Mouse (Mus musculus) kidney, postnatal 36 days (tissue): ENCODE data around the gene Actl6a.
"Not testable (repeated sequence)": the region's sequence is repeated elsewhere in the genome, so short reads cannot be mapped to it uniquely, and the experiment has no call there.

Source experiments
- DNase-seq, 2 experiments: peaks; one replicate each; pipeline ENCODE4 v3.0.0; 2021 to 2022; ENCODE audit warnings: mixed read lengths in 2 of 2

Actl6a gene

DNA sequence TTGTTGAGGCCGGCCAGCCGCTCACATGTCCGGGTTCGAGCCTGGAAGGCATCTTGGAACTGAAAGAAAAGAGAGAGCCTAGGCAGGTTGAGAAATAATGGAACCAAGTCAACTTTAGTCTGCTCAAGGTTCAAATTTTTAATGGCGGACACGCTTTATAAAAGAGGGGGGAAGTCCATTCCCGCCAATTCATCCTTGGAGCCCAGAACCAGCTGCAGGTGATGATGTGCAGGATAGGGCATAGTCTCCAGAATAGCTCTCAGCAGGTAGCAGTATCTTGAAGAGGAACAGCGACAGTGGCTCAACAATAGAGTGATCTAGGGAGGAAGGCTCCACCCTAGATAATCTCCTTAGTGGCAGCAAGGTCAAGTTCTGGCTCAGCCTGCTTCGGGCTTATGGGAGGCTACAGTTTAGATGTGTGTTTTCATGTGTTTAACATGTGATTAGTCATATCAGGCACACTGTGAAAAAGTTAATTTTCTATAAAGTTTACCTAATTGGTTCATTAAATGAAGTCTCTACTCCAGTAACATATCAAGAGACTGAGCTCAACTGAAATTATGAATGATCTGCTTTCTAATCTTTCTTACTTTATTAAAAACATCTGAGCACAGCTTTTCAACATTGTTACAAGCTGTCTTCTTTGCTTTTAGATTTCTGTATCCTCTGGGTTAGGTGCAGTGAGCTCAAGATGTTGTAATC lies at the start of gene Actl6a:
Gene Actl6a (plus strand): TSS at position 652 of the 702 bp plus-strand sequence.
- not testable (repeated sequence) for DNase-seq

DNA sequence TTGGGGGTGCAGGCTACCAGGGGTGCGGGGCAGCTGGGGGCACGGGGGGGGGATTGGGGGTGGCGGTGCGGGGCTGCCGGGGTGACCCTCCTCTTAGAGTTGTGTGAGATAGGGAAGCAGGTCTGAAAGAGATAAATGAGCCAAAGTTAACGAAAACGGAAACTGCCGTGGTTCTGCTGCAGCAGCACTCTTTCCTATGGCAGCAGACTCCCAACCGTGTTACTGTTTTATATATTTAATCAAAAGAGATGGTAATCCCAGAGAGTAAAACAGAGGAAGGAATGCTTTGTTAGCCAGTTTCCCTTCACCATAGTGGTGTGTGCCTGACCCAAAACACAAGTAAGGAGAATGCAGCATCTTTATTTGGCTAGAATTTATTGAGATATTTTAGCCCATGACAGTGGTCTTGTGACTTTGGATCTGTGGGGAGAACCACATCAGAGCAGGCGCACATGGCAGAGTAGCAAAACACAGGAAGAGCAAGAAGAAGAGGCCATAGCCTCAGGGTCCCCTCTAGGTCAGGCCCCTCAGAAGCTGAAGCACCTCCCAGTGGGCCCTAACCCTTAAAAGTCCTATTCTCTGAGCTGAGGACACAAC lies 49.6 kb upstream of the Actl6a start:
- no peak for DNase-seq

DNA sequence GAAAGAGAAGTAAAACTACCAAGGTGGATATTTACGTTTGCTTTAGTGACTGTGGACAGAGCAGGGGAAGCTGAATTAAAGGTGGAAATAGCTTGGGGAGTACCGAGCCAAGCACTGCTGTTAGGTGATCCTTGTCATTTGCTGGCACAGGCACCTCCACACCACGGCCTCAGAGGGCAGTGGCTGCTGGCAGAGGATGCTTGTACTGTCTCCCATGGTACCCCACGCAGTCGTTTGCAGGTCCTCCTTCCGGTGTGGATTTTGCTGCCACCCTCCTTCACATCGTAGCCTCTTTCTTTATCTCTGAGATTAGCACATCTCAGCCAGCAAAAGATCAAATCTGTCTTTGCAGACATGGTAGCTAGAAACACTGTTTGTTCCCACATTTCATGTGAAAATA lies 47.7 kb upstream of the Actl6a start:
- no peak for DNase-seq

DNA sequence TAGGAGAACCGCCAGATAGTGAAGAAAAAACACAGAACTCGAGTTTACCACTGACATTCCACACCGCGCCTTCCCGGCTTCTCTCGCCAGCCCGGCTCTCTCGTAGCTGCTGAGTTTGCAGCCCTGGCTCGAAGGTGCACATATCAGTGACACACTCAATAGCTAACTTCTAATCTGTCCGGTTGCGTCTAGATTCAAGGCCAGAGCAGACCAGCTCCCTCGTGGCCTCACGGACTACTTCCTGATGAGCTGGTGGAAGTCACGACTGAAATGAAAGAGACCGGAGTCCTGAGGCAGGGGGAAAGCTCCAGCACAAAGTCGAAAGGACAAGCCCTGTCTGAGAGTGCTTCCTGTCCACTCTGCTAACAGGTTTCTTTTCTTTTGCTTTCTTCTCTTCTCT lies 47.3 kb upstream of the Actl6a start:
- DNase-seq = no peak

DNA sequence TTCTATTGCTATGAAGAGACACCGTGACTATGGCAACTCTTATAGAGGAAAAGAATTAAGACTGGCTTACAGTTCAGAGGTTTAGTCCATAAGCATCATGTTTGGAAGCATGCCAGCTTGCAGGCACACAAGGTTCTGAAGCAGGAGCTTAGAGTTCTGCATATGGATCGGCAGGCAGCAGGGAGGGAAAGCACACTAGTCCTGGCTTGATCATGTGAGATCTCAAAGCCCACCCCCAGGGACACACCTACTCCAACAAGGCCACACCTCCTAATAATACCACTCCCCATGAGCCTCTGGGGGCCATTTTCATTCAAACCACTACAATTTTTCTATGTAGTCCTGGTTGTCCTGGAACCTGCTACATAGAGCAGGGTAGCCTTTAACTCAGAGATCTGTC lies 46.6 kb upstream of the Actl6a start:
- DNase-seq = no peak

DNA sequence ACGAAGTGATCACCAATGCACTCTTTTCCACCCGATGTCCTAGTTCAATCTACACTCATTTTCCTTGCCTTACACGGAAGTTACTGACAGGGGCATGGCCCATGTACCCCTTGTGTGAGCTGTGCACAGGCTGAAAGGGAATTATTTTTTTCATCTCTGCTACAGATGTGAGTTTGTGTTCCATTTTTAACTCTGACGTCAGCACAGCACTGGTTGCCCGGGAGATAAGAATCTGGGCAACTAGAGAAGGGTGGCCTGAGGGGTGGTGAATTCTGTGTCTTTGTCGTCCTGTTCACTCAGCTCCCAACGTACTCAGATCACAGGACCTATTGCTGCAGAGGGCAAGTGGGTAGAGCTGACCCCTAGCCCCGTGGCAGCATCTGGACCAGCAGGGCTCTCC lies 45.8 kb upstream of the Actl6a start:
- DNase-seq = no peak

DNA sequence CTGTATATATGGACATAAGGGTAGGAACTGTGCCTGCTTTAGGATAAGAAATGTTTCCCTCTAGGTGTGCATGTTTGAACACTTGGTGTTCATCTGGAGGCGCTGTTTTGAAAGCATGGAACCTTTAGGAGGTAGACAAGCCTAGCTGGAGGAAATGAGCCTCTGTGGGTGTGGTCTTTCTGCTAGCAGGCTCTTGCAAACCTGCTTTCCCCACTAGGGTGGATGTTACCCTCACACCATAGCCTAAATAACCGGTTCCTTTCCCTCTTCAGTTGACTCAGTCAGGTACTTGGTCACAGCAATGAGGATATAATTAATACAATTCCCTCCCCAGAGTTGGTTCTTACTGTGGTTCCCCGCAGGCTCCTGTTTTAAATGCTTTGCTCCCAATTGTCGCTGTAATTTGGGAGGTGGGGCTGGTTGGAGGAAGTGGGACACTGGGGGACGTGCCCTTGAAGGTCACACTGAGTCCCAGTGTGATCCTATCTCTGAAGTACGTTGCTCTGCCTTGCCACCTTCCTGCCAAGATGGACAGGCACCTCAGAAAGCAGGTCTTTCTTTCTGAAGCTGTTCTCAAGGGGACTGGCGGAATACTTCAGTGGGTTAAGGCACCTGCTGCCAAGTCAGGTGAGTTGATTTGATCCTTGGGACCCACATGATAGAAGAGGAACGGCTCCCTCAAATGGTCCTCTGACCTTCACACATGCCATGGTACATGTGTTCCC lies 45.1 kb upstream of the Actl6a start:
- DNase-seq = no peak

DNA sequence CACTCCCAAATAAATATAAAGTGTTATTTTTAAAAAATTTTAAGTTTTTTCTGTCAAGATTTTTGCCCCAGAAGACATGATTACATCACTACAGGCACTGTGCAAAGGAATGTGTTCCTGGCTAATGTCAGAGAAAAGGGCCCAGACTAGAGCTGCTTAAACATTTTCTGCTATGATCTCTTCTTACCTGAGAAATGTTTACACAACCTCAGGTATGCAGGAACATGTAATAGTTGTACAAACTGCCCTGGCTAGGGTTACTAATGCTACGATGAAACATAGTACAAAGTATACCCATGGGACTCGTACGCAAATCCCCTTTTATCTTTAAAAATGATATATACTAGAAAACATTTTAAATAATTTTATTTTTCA lies 44.6 kb upstream of the Actl6a start:
- no peak for DNase-seq

DNA sequence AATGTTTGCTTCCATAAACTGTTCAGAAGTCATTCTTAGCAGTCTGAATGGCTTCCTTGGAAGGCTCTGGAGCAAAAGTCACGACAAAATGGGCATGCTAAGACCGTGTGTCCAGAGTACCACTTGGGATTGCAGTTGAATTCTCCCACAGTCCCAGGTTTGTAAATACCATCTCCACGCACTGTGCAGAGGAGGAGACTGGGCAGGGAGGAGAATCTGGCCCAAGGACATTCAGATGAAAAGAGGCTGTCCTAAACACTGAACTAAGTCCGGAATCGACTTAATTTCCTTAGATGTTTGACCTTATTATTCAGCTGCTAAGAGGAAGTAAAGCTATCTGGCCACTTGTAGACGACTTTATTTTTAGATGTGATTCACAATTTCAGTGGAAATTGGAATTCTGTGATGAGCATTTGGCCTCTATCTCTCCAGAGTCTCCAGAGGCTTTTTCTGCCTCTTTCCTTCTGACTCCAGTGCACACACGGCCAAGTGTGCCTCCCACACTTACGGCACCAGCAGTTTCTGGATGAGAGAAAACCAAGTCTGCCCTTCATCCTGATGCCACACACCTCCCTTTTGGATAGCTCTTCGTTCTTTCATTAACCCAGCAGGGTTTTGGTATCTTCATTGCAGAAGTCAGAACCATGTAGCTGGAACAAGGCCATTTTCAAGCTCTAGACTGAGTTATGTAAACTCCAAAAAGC lies 37.7 kb upstream of the Actl6a start:
- peak in 1 of 2 experiments; percentile 13 for DNase-seq

DNA sequence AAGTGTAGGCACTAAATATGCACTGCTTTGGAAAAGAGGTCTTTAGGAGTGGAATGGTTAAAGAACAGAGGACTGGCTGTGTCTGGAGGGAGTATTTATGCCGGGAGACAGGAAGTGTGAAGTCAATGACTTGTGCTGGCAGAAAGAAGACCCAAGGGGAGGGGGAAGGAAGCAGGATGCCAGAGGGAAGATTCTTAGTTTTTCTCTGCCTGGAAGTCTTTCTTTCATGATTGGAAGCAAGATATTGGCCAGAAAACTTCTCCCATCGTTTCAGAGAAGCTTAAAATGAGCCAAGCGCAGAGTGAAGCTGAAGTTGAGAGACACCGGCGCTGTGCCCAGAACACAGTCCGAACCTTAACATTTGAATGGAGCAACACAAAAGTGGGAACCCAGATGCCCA lies 36.9 kb upstream of the Actl6a start:
- DNase-seq = peak; percentile 33 to 46

DNA sequence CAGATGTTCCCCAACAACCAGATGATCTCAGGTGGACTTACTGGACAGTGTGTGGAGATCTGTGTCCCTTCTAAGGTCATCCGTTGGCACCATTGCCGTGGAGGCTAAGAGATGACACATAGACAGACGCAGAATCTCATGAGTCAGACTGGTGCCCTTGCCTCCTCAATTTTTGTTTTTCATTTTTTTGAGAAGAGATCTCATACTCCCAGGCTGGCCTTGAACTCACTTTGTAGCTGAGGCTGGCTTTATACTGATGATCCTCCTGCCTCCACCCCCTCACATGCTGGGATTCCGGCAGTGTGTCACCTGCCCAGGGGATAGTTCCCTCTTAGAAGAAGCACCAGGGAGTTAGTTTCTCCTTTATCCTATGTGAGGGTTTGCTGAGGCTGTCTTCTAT lies 35.9 kb upstream of the Actl6a start:
- DNase-seq = no peak

DNA sequence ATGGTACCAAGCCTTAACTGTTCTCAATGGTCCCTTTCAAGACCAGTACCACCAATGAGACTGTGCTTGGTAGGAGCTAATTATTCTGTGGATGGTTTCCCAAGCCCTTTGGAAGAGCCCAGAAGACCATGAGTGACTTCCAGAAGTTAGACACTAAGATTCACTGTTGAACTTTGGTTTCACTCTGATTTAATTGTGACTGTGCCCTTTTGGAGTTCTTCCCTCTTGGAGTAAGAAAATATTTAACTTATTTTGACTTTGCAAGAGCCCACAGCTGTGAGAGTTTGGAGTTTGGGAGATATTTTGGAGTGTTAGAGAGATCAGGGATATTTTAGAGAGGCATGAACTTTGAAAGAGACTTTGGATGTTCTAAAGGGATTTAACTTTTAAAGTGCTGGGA lies 32.9 kb upstream of the Actl6a start:
- DNase-seq = no peak

DNA sequence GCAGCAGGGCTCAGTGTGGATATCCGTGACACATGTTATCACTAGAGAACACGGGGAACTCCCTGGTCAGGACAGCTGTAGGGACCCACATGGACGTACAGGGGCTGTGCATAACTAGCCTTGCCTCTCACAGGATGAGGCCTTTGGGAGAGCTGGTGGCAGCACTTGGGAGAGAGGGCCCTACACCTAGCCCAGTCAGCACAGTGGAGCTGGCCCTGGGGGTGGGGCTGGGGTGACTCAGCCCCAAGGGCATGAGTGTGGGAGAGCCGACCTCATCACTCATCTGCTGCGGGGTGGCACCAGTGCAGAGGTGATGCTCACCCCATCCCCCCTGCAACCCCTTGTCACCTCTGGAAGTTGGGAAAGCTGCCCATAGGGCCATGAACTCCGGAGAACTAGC lies 29.7 kb upstream of the Actl6a start:
- DNase-seq = no peak

DNA sequence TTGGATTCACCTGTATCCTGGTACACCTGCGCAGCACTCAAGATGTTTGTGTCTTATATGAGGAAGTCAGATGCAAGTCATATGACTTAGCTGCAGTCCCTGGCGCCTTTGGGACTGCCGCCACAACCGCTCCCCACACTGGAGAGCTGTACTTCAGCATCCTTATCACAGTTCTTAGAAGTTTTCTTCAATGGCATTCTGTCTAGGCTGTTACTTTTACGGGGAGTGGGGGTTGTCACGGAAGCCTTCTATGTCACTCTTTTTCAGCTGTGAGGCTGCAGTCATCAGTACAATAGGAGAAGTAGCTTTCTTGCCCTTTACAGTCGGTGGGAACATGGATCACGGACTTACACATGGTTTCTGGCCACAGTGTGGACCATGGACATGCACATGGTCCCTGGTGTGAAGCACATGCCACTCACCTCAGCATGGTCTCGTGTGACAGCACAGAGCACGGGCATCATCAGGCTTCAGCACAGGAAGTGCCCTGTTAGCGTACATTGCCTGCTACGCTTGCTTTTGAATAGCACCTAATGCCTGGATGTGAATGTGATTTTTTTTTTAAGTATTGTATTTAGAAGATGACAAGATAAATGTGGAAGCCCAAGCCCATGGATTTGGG lies 23.1 kb upstream of the Actl6a start:
- no peak for DNase-seq

DNA sequence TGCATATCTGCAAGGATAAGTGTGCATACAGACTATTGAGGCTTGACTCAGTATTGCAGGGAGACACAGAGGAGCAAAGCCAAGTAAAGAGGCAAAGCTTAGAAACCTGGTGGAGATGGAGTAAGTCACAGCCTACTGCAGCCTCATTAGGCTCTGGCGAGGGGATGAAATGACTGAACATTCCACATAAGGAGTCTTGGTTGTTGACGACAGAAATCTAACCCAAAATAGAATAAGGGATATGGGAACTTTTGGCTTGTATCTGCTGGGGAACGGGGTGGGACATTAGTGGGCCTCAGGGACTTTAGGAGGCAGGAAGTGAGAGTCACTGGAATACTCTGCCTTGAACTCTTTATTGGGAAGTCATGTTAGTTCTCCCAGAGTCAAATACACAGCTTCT lies 21.5 kb upstream of the Actl6a start:
- no peak for DNase-seq

DNA sequence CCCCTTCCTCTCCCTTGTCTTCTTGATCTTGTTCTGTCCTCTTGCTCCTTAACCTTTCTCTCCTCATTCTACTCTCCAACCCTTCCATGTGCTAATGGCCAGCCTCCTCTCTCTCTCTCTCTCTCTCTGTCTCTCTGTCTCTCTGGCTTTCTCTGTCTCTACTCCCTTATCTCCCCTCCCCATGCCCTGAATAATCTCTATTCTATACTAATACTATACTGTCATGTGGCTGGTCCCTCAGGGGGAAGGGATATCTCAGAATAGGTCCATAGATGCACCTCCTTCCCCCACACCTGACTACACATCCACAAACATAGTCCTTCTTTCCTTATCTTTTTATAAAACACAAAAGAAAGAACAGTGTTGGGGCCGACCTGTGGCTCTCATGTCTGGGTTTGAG lies 19.6 kb upstream of the Actl6a start:
- no peak for DNase-seq

DNA sequence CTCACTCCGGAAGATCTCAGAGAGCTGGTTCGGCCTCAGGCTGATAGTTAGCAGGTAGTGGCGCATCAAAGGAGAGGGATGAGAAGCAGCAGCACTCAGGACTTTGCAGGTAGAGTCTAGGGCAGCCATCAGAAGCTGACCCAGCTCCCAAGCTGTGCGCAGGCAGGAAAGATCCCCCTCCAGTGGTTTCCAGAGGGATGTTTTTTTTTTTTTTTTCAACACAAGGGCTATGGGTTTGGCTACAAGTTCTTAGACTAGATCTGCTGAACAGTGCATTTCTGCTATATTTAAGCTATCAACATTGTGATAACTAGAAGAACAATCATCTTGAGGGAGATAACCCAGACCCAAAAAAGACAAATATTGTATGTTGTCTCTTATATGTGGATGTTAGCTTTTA lies 18.9 kb upstream of the Actl6a start:
- no peak for DNase-seq

DNA sequence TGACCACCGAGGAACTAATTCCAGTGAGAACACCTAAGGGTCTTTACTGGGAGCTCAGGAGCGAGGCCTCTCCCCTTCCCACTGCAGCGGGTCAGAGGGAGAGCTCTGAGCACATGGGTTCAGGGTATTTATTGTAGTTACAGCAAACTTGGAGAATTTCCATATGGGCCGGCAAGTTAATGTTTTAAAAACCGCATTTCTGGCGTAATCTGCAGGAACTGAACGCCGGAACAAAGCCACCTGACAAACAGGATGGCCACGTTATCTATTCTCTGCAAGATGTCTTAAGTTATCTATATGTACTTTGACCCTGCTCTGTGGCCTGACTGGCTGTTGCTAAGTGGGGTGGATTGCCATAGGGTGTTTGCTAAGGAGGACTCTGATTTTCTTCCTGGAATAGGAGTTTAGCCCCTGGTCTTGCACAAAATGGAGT lies 16.5 kb upstream of the Actl6a start:
- DNase-seq = no peak

DNA sequence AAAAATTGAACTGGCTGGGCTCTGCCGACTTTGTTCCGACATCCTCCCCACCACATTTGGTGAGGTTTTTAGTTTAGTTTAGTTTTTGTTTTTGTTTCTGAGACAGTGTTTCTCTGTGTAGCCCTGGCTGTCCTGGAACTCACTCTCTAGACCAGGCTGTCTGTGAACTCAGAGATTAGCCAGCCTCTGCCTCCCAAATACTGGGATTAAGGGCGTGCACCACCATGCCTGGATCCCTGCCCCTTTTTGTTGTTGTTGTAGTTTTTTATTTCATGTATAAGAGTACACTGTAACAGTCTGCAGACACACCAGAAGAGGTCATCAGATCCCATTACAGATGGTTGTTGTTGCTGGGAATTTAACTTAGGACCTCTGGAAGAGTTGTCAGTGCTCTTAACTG lies 16.1 kb upstream of the Actl6a start:
- no peak for DNase-seq

DNA sequence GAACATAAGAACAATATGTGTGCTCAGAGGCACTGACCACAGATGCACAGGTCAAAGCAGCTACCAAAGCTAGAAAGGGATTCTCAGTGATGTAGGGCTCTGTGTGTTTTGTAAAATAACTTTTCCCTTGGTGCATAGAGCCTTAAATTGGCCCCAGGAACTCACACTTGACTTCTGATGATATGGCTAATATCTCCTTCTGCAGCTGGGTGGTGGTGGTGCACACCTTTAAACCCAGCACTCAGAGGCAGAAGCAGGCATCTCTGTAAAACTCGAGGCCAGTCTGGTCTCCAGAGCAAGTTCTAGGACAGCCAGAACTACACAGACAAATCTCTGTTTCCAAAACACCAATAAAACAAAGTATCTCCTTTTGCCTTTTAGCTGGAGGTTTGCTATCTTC lies 15.2 kb upstream of the Actl6a start:
- DNase-seq = no peak

DNA sequence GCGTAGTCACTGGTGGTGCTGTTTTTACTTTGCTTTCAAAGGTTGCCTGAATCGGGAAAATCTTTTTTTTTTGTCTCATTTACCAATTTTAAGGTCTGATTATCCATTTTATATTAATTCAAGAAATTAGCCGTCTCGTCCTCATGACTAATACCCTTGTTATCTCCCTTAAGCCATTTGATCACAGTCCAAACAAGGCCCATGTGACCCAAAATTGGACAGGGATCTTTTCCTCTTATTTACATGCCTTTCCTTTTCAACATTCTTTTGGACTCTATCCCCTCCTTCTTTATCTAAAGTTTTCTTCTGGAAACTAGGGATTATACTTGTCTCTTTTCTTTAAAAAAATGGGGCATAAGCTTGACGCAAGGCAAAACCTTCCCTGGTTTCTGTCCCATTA lies 14.3 kb upstream of the Actl6a start:
- DNase-seq = no peak

DNA sequence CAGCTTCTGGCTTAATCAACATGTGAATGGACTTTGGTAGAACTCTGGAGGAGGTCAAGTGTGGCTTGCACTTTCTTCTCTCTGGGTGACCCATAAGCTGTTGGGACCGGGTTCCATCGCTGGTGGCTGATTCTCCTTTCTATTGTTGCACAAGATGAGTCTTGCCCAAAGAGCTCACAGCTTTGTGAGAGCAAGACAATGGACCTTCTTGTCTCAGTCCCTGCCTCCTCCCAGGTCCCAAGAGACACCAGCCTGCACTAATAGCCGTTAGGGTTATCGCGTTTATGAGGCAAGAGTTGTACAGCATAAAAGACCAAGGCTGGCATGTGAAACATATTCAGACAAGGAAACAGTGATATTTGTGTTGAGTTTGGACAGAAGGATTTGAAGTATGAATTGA lies 11.9 kb upstream of the Actl6a start:
- no peak for DNase-seq
